Mouse (Mus musculus) MEL (cell line): ENCODE measurements around the gene Ptpro. TPM values are rescaled to one million over a fixed set of nuclear protein-coding genes. Genes with fewer than 3 reads are reported as not detected.

Source experiments
- DNase-seq: peaks from one replicate; pipeline ENCODE4 v3.0.0; 2011; ENCODE audit warnings: low read depth, low spot score
- H3K27ac ChIP-seq: 2 replicates; pipeline ENCODE4 v1.5.1; 2012; ENCODE audit warnings: low read depth, mild to moderate bottlenecking, control low read depth, low read length, moderate library complexity; ENCODE audit not compliant: control insufficient read depth
- H3K27me3 ChIP-seq, 2 experiments: fragments of 150-350 bp in 1 of 2; sonication (generic) in 1 of 2; 2 replicates each; pipeline ENCODE4 v1.6.1; 2012; ENCODE audit warnings: low read length in 2 of 2, mild to moderate bottlenecking in 2 of 2, improper control_type of control experiment in 1 of 2, moderate library complexity in 1 of 2; ENCODE audit not compliant: insufficient read depth in 2 of 2, control insufficient read depth in 1 of 2
- H3K36me3 ChIP-seq, 2 experiments: 2 replicates each; pipeline ENCODE4 v1.6.1; 2012 to 2014; ENCODE audit warnings: low read length in 2 of 2, improper control_type of control experiment in 1 of 2, inconsistent platforms in 1 of 2, mild to moderate bottlenecking in 1 of 2; ENCODE audit not compliant: insufficient read depth in 2 of 2, control insufficient read depth in 1 of 2
- H3K4me1 ChIP-seq, 2 experiments: fragments of 150-350 bp in 1 of 2; sonication (generic) in 1 of 2; 2 replicates each; pipeline ENCODE4 v1.6.1; 2012; ENCODE audit warnings: low read length in 2 of 2, improper control_type of control experiment in 1 of 2, mild to moderate bottlenecking in 1 of 2; ENCODE audit not compliant: insufficient read depth in 2 of 2, control insufficient read depth in 1 of 2
- H3K4me3 ChIP-seq, 2 experiments: fragments of 150-350 bp in 1 of 2; sonication (generic) in 1 of 2; 2 replicates each; pipeline ENCODE4 v1.5.1; 2012; ENCODE audit warnings: low read depth in 2 of 2, low read length in 2 of 2, mild to moderate bottlenecking in 2 of 2, moderate library complexity in 2 of 2, control low read depth in 1 of 2, improper control_type of control experiment in 1 of 2; ENCODE audit not compliant: control insufficient read depth in 1 of 2, insufficient read depth in 1 of 2
- H3K79me2 ChIP-seq: 2 replicates; pipeline ENCODE4 v1.6.1; 2012; ENCODE audit warnings: mild to moderate bottlenecking, low read length, moderate library complexity; ENCODE audit not compliant: control insufficient read depth, poor library complexity, insufficient read depth
- H3K9ac ChIP-seq: 2 replicates; pipeline ENCODE4 v1.6.1; 2012; ENCODE audit warnings: low read depth, mild to moderate bottlenecking, control low read depth, low read length, moderate library complexity; ENCODE audit not compliant: control insufficient read depth, poor library complexity, severe bottlenecking
- H3K9me3 ChIP-seq: fragments of 150-350 bp; sonication (generic); replicated peaks from 2 replicates; pipeline ENCODE4 v1.6.1; 2012; ENCODE audit warnings: mild to moderate bottlenecking, low read length, improper control_type of control experiment, moderate library complexity; ENCODE audit not compliant: insufficient read depth
- BHLHE40 ChIP-seq: IDR thresholded peaks from 2 replicates; pipeline ENCODE4 v1.6.1; 2012; ENCODE audit warnings: low read depth, mild to moderate bottlenecking, inconsistent platforms, low read length, improper control_type of control experiment, borderline replicate concordance
- CHD1 ChIP-seq: IDR thresholded peaks from 2 replicates; pipeline ENCODE4 v1.6.1; 2012; ENCODE audit warnings: low read depth, mild to moderate bottlenecking, inconsistent platforms, low read length, improper control_type of control experiment
- E2F4 ChIP-seq: IDR thresholded peaks from 2 replicates; pipeline ENCODE4 v1.6.1; 2011; ENCODE audit warnings: low read depth, low read length, improper control_type of control experiment, borderline replicate concordance
- ELF1 ChIP-seq: IDR thresholded peaks from 2 replicates; pipeline ENCODE4 v1.6.1; 2014; ENCODE audit warnings: low read depth, mild to moderate bottlenecking, inconsistent platforms, low read length, improper control_type of control experiment, moderate library complexity
- ETS1 ChIP-seq: IDR thresholded peaks from 2 replicates; pipeline ENCODE4 v1.6.1; 2012; ENCODE audit warnings: low read depth, mild to moderate bottlenecking, inconsistent platforms, low read length, improper control_type of control experiment, moderate library complexity
- MAFK ChIP-seq: IDR thresholded peaks from 2 replicates; pipeline ENCODE4 v1.6.1; 2011; ENCODE audit warnings: low read depth, mild to moderate bottlenecking, low read length, improper control_type of control experiment, borderline replicate concordance
- MYB ChIP-seq: IDR thresholded peaks from 2 replicates; pipeline ENCODE4 v1.6.1; 2011; ENCODE audit warnings: mild to moderate bottlenecking, low read depth, low read length, improper control_type of control experiment
- POLR2A ChIP-seq, 2 experiments: IDR thresholded peaks; 2 replicates each; pipeline ENCODE4 v1.6.1; 2011 to 2012; ENCODE audit warnings: low read length in 2 of 2, mild to moderate bottlenecking in 2 of 2, control low read depth in 1 of 2, improper control_type of control experiment in 1 of 2, low read depth in 1 of 2, moderate library complexity in 1 of 2; ENCODE audit not compliant: control insufficient read depth in 1 of 2, insufficient read depth in 1 of 2, poor library complexity in 1 of 2
- RAD21 ChIP-seq: IDR thresholded peaks from 2 replicates; pipeline ENCODE4 v1.6.1; 2011; ENCODE audit warnings: mild to moderate bottlenecking, low read depth, low read length, improper control_type of control experiment
- SIN3A ChIP-seq: IDR thresholded peaks from 2 replicates; pipeline ENCODE4 v1.6.1; 2012; ENCODE audit warnings: low read length, improper control_type of control experiment, inconsistent platforms
- TAL1 ChIP-seq: IDR thresholded peaks from 2 replicates; pipeline ENCODE4 v1.6.1; 2012; ENCODE audit warnings: mild to moderate bottlenecking, inconsistent platforms, low read length, moderate library complexity, mixed read lengths
- USF1 ChIP-seq: IDR thresholded peaks from 2 replicates; pipeline ENCODE4 v1.6.1; 2014; ENCODE audit warnings: low read depth, mild to moderate bottlenecking, inconsistent platforms, low read length, improper control_type of control experiment, moderate library complexity
- USF2 ChIP-seq, 2 experiments: IDR thresholded peaks; 2 replicates each; pipeline ENCODE4 v1.6.1; 2011 to 2012; ENCODE audit warnings: improper control_type of control experiment in 2 of 2, low read length in 2 of 2, borderline replicate concordance in 1 of 2, inconsistent platforms in 1 of 2, low read depth in 1 of 2, mild to moderate bottlenecking in 1 of 2; ENCODE audit not compliant: insufficient read depth in 1 of 2
- ZKSCAN1 ChIP-seq: IDR thresholded peaks from 2 replicates; pipeline ENCODE4 v1.6.1; 2012; ENCODE audit warnings: low read depth, mild to moderate bottlenecking, inconsistent platforms, low read length, improper control_type of control experiment, moderate library complexity
- ZMIZ1 ChIP-seq: IDR thresholded peaks from 2 replicates; pipeline ENCODE4 v1.6.1; 2012; ENCODE audit warnings: low read depth, mild to moderate bottlenecking, inconsistent platforms, low read length, improper control_type of control experiment, moderate library complexity
- ZNF384 ChIP-seq: IDR thresholded peaks from 2 replicates; pipeline ENCODE4 v1.6.1; 2012; ENCODE audit warnings: low read depth, mild to moderate bottlenecking, inconsistent platforms, low read length, improper control_type of control experiment
- polyA plus RNA-seq, 2 experiments: library from polyadenylated mRNA; stranded (reverse) in 1 of 2; unstranded in 1 of 2; fragments of >175 nt in 1 of 2; fragments of >200 nt in 1 of 2; gene quantifications; 2 replicates each; pipeline versions ENCODE4 v1.2.1 to v1.2.4; 2012; ENCODE audit warnings: low replicate concordance in 2 of 2, low read depth in 1 of 2; ENCODE audit not compliant: insufficient read length in 2 of 2, insufficient read depth in 1 of 2, missing spikeins in 1 of 2
- total RNA-seq: library from RNA; depleted of rRNA; stranded (reverse); fragments of 300-350 nt; gene quantifications from 2 replicates; pipeline ENCODE4 v1.2.3, GENCODE M21; 2012

Gene Ptpro
- total and polyA plus RNA-seq, 3 experiments, result not detected

DNA sequence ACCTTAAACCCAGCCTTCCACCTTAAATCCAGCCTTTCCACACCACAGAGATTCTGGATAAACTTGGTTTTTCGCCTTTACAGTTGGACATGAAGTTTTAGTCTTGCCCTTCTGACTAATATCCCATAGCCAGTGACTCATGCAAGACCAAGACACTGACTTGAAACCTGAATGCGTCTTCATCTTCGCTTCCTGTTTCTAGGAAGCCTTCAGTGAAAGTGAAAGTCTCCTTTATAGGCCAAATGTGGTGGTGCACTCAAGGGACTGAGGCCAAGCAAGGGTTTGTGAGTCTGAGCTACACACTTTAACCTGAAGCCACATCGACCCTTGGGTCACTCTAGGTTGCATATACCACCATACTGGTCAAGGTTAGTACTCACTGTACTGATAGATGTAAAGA, 50.4 kb downstream of the Ptpro start:
- Histone ChIP-seq H3K4me1 (no peaks in the 10 kb centered on the region), H3K27me3 (no peaks in the 10 kb centered on the region), H3K27ac (no peak overlapping the region), H3K9ac (no peak overlapping the region), H3K36me3 (no peaks in the 10 kb centered on the region), H3K4me3 (no peak overlapping the region), H3K9me3 (no peaks in the 10 kb centered on the region), H3K79me2 (no peaks in the 10 kb centered on the region)
- TF ChIP-seq TAL1 (no peak), USF2 (IDR thresholded peaks at IDR 0.05; ENCODE audit: borderline replicate concordance in 1 of 2, insufficient read depth in 1 of 2, low read depth in 1 of 2, low read length in 2 of 2) (no peak)
- no peak for DNase-seq

DNA sequence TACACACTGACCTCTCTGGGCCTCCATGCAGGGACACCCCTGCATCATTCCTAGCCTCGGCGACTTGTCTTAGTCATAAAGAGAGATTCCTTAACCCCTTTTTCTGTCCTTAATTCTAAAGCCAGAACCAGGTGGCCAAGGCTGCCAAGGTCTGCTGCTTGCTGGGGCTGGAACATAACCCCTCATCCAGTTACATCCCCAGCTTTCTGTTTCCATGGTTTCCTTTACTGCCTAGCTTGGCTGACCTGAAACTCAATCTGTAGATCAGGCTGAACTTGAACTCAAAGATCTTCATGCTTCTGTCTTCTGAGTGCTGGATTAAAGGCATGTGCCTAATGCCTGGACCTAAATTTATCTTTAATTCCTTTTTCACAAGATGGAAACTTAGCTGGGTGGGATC, 51.7 kb downstream of the Ptpro start:
- Histone ChIP-seq H3K36me3 (no peaks in the 10 kb centered on the region), H3K4me3 (no peak overlapping the region), H3K9me3 (no peaks in the 10 kb centered on the region), H3K4me1 (no peaks in the 10 kb centered on the region), H3K27ac (no peak overlapping the region), H3K9ac (no peak overlapping the region), H3K79me2 (no peaks in the 10 kb centered on the region), H3K27me3 (no peaks in the 10 kb centered on the region)
- no peak for DNase-seq
- no peak for TF ChIP-seq BHLHE40
- no peak for TF ChIP-seq MAFK
- no peak for TF ChIP-seq SIN3A
- TF ChIP-seq ELF1, result no peak
- no peak for TF ChIP-seq POLR2A (IDR thresholded peaks at IDR 0.05; ENCODE audit: control insufficient read depth in 1 of 2, insufficient read depth in 1 of 2, low read depth in 1 of 2, low read length in 2 of 2, poor library complexity in 1 of 2)
- no peak for TF ChIP-seq USF1
- no peak for TF ChIP-seq TAL1
- TF ChIP-seq USF2 (IDR thresholded peaks at IDR 0.05; ENCODE audit: borderline replicate concordance in 1 of 2, insufficient read depth in 1 of 2, low read depth in 1 of 2, low read length in 2 of 2), result no peak
- TF ChIP-seq CHD1, result no peak
- no peak for TF ChIP-seq ZNF384
- no peak for TF ChIP-seq MYB

- no peaks in the 10 kb centered on the region for H3K27me3 ChIP-seq
- no peaks in the 10 kb centered on the region for H3K4me1 ChIP-seq
- no peaks in the 10 kb centered on the region for H3K9me3 ChIP-seq
- H3K27ac ChIP-seq, result no peak overlapping the region
- no peaks in the 10 kb centered on the region for H3K79me2 ChIP-seq
- no peak overlapping the region for H3K9ac ChIP-seq
- TF ChIP-seq CHD1, result no peak
- no peak for TF ChIP-seq ZMIZ1
- TF ChIP-seq E2F4, result no peak
- TF ChIP-seq ZKSCAN1, result no peak
- TF ChIP-seq RAD21, result no peak
- no peak for TF ChIP-seq ETS1
- H3K36me3 ChIP-seq, result no peaks in the 10 kb centered on the region
- H3K4me3 ChIP-seq, result no peak overlapping the region
- DNase-seq, result no peak
Observed at GRCm38 (mm10) chr6:137315265-137315664, 63.1 kb downstream of the Ptpro start.
